Mouse (Mus musculus) C2C12 (cell line): ENCODE results near the gene Sptssa.

Experiments used
- CTCF ChIP-seq: IDR thresholded peaks from one replicate; pipeline ENCODE4 v1.5.1; 2011; ENCODE audit not compliant: control insufficient read depth, insufficient read depth, insufficient read length
- FOSL1 ChIP-seq: IDR thresholded peaks from one replicate; pipeline ENCODE4 v1.8.0; 2011; ENCODE audit warnings: mild to moderate bottlenecking, low read length; ENCODE audit not compliant: poor library complexity, insufficient read depth, severe bottlenecking
- MAX ChIP-seq: IDR thresholded peaks from one replicate; pipeline ENCODE4 v1.6.1; 2011; ENCODE audit warnings: mild to moderate bottlenecking, control low read depth
- MYOD1 ChIP-seq: IDR thresholded peaks from one replicate; pipeline ENCODE4 v1.6.1; 2011; ENCODE audit warnings: low read depth; ENCODE audit not compliant: control insufficient read depth, insufficient read length
- MYOG ChIP-seq: IDR thresholded peaks from one replicate; pipeline ENCODE4 v1.6.1; 2011; ENCODE audit not compliant: control insufficient read depth, insufficient read length; ENCODE audit errors: extremely low read depth
- USF1 ChIP-seq: IDR thresholded peaks from one replicate; pipeline ENCODE4 v1.6.1; 2011; ENCODE audit warnings: low read depth, mild to moderate bottlenecking, control low read depth, moderate library complexity

DNA sequence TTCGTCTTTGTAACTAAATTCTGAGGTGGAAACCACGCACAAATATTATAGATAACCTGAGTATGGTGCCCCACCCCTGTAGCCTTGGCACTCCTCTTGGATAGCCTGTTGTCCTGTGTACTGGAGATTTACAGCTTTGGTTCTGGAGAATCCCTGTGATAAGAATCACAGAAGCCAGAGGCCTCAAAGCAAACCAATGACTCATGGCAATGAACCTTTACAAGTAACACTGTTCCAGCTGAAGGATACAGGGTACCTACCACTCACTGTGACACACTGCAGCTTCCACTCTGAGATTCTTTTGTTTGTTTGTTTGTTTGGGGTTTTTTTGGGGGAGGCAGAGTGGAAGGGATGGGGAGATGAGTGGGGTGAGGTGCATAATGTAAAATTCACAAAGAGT is 34.4 kb downstream of the Sptssa start:
- no peak for TF ChIP-seq CTCF
- TF ChIP-seq MYOG = no peak
- TF ChIP-seq MAX = no peak
- no peak for TF ChIP-seq USF1
- TF ChIP-seq MYOD1 = no peak
- no peak for TF ChIP-seq FOSL1
